Mouse (Mus musculus) bone marrow, adult 2 months (tissue): Measurements from ENCODE around the gene Hnrnpa2b1.

Source experiments
- CTCF ChIP-seq: fragments of 200-500 bp; IDR thresholded peaks from 2 replicates; pipeline ENCODE4 v1.5.1; 2011; ENCODE audit warnings: low read length, control low read depth; ENCODE audit not compliant: control insufficient read depth, insufficient read depth
- POLR2A ChIP-seq: fragments of 200-500 bp; IDR thresholded peaks from 2 replicates; pipeline ENCODE4 v1.6.1; 2011; ENCODE audit warnings: low read depth, mild to moderate bottlenecking, control low read depth, low read length, borderline replicate concordance; ENCODE audit not compliant: control insufficient read depth

DNA sequence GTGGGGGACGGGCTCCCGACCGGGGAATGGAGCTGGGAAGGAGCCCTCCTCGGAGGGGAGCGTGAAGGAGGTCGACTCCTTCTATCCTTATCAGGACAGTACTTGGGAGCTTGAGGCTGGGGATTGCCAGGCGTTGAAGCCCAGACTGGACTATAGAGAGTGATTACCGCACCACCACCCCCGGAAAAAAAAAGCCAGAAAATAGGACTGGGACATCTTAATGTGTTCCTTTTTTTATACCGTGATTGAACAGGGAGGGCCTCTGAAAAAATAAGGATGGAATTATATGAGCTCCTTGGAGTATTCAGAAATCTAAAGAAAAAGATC lies 1.4 kb upstream of the Hnrnpa2b1 start:
- TF ChIP-seq CTCF (no peak), POLR2A (no peak)
